ENCODE assay signal across 8 mouse cellular contexts in genomic region chr8:119412735-119413498, GRCm38 (mm10). TPM values are rescaled to one million over a fixed set of nuclear protein-coding genes. Genes with fewer than 3 reads are reported as not detected.
DNase-seq lines count a peak whose midpoint lies in the region; ATAC-seq and TF ChIP-seq lines count a peak whose summit lies in the region.

No protein-coding gene starts in this region.

- H3K9ac ChIP-seq in MEL (ENCODE audit: control insufficient read depth, low read depth, low read length, poor library complexity, severe bottlenecking), result peak overlapping the region; percentile 64
- H3K9ac ChIP-seq in forebrain, embryonic 13.5 days, result peak overlapping the region; percentile 61
- H3K9ac ChIP-seq in neural tube, embryonic 15.5 days (replicated peaks), result 0 out of 2 replicates have a peak overlapping the region, but pooled peaks have one; percentile 40

- TF ChIP-seq RAD21 in MEL (IDR thresholded peaks at IDR 0.05; ENCODE audit: low read depth, low read length), result peak; percentile 83

- peak overlapping the region; percentile 55 for H3K4me2 ChIP-seq in forebrain, embryonic 13.5 days
- peak overlapping the region; percentile 51 for H3K4me2 ChIP-seq in neural tube, embryonic 15.5 days

- no peak overlapping the region for H3K27ac ChIP-seq in MEL (ENCODE audit: control insufficient read depth, low read depth, low read length)
- H3K27ac ChIP-seq in forebrain, embryonic 13.5 days, result no peak overlapping the region
- H3K27ac ChIP-seq in neural tube, embryonic 15.5 days (replicated peaks), result no peak overlapping the region
- no peak overlapping the region for H3K27ac ChIP-seq in thymus, adult 2 months (ENCODE audit: control insufficient read depth, insufficient read depth, low read length)

- DNase-seq in MEL (ENCODE audit: low read depth, low spot score), result peak; percentile 82
- peak; percentile 59 for DNase-seq in c-Kit-positive CD71-positive TER-119-positive erythroid progenitor cells, embryonic 14.5 days (ENCODE audit: low spot score)
- DNase-seq in heart, postnatal 10 days, result peak; percentile 81 to 87
- peak; percentile 72 to 88 for DNase-seq in layer of hippocampus, adult 18-20 months (ENCODE audit: low spot score in 2 of 2)
- DNase-seq in lung, adult 2 months, result peak; percentile 73
- DNase-seq in thymus, adult 2 months, result peak; percentile 82

- H3K36me3 ChIP-seq in MEL (ENCODE audit: control insufficient read depth in 1 of 2, insufficient read depth in 2 of 2, low read length in 2 of 2), result no peaks in the 10 kb centered on the region; a peak in 1 of 4 replicates
- peaks cover 36% of the 10 kb centered on the region for H3K36me3 ChIP-seq in forebrain, embryonic 13.5 days (ENCODE audit: poor library complexity, severe bottlenecking)
- peaks cover 34% of the 10 kb centered on the region for H3K36me3 ChIP-seq in neural tube, embryonic 15.5 days
- H3K36me3 ChIP-seq in thymus, adult 2 months (ENCODE audit: control insufficient read depth, insufficient read depth, low read length), result no peaks in the 10 kb centered on the region

- H3K4me1 ChIP-seq in MEL (ENCODE audit: control insufficient read depth in 1 of 2, insufficient read depth in 2 of 2, low read length in 2 of 2), result peaks cover 0 to 4% of the 10 kb centered on the region in 2 experiments; a peak in 1 of 4 replicates
- H3K4me1 ChIP-seq in forebrain, embryonic 13.5 days, result peaks cover 4% of the 10 kb centered on the region; the same call in 1 of the 2 replicates
- peaks cover 3% of the 10 kb centered on the region; the same call in 1 of the 2 replicates for H3K4me1 ChIP-seq in lung, adult 2 months (ENCODE audit: control insufficient read depth, insufficient read depth, low read length)
- peaks cover 4% of the 10 kb centered on the region for H3K4me1 ChIP-seq in neural tube, embryonic 15.5 days
- H3K4me1 ChIP-seq in thymus, adult 2 months (replicated peaks; ENCODE audit: control insufficient read depth, insufficient read depth, low read length), result peaks cover 23% of the 10 kb centered on the region

- ATAC-seq in forebrain, embryonic 13.5 days, result peak; percentile 84
- peak; percentile 74 for ATAC-seq in neural tube, embryonic 15.5 days (ENCODE audit: low FRiP score)

- H3K79me2 ChIP-seq in MEL (ENCODE audit: control insufficient read depth, insufficient read depth, low read length, poor library complexity), result no peaks in the 10 kb centered on the region

- no peak for TF ChIP-seq POLR2A in MEL (IDR thresholded peaks at IDR 0.05; ENCODE audit: control insufficient read depth in 1 of 2, insufficient read depth in 1 of 2, low read depth in 1 of 2, low read length in 2 of 2, poor library complexity in 1 of 2)
- no peak for TF ChIP-seq POLR2A in lung, adult 2 months (IDR thresholded peaks at IDR 0.05; ENCODE audit: borderline replicate concordance, extremely low read depth, low read depth, low read length)
- no peak for TF ChIP-seq POLR2A in thymus, adult 2 months (IDR thresholded peaks at IDR 0.05; ENCODE audit: control insufficient read depth, extremely low read depth, insufficient read depth, low read length, poor library complexity)

- H3K4me3 ChIP-seq in MEL (ENCODE audit: control insufficient read depth in 1 of 2, insufficient read depth in 1 of 2, low read depth in 2 of 2, low read length in 2 of 2), result peak overlapping the region; percentile 49 to 51; a peak in 3 of 4 replicates
- peak overlapping the region; percentile 21; the same call in 1 of the 2 replicates for H3K4me3 ChIP-seq in forebrain, embryonic 13.5 days
- H3K4me3 ChIP-seq in lung, adult 2 months (replicated peaks; ENCODE audit: extremely low read depth, low read depth, low read length), result peak overlapping the region; percentile 15
- H3K4me3 ChIP-seq in neural tube, embryonic 15.5 days (replicated peaks), result no peak overlapping the region
- no peak overlapping the region for H3K4me3 ChIP-seq in thymus, adult 2 months (ENCODE audit: control insufficient read depth, insufficient read depth, low read length)

- 7% methylated on average over 18 of the region's 18 CpGs for WGBS in forebrain, embryonic 13.5 days
- WGBS in lung, adult 2 months, result 16% methylated on average over 18 of the region's 18 CpGs
- 11% methylated on average over 18 of the region's 18 CpGs for WGBS in neural tube, embryonic 15.5 days
- 23% methylated on average over 18 of the region's 18 CpGs for whole genome bisulfite sequencing in thymus, adult 2 months

- TF ChIP-seq EP300 in MEL (IDR thresholded peaks at IDR 0.05; ENCODE audit: low read depth in 1 of 2, low read length in 2 of 2), result no peak

- peak; percentile 79 to 98 (median 90) for TF ChIP-seq CTCF in MEL (IDR thresholded peaks at IDR 0.05 in 2 of 3, conservative IDR thresholded peaks at IDR 0.05 in 1 of 3; ENCODE audit: control insufficient read depth in 1 of 3, insufficient read depth in 1 of 3, low read depth in 2 of 3, low read length in 3 of 3, poor library complexity in 1 of 3, severe bottlenecking in 1 of 3)
- peak; percentile 97 for TF ChIP-seq CTCF in lung, adult 2 months (IDR thresholded peaks at IDR 0.05; ENCODE audit: insufficient read depth, low read length)
- TF ChIP-seq CTCF in thymus, adult 2 months (IDR thresholded peaks at IDR 0.05; ENCODE audit: borderline replicate concordance, control insufficient read depth, extremely low read depth, insufficient read depth, low read length, poor library complexity), result peak; percentile 97

- no peaks in the 10 kb centered on the region for H3K27me3 ChIP-seq in MEL (ENCODE audit: control insufficient read depth in 1 of 2, insufficient read depth in 2 of 2, low read length in 2 of 2)
- peaks cover 3% of the 10 kb centered on the region; the same call in 1 of the 2 replicates for H3K27me3 ChIP-seq in forebrain, embryonic 13.5 days
- 0 out of 2 replicates have a peak, but pooled peaks cover 2% of the 10 kb centered on the region for H3K27me3 ChIP-seq in neural tube, embryonic 15.5 days (replicated peaks)
- H3K27me3 ChIP-seq in thymus, adult 2 months (ENCODE audit: control insufficient read depth, insufficient read depth, low read length), result no peaks in the 10 kb centered on the region

- H3K9me3 ChIP-seq in MEL (replicated peaks; ENCODE audit: insufficient read depth, low read length), result no peaks in the 10 kb centered on the region
- H3K9me3 ChIP-seq in forebrain, embryonic 13.5 days (replicated peaks), result no peaks in the 10 kb centered on the region
- H3K9me3 ChIP-seq in neural tube, embryonic 15.5 days (replicated peaks), result no peaks in the 10 kb centered on the region

- intact Hi-C loops in heart, postnatal 10 days (cut with DNase I), result loop anchor here (1.0 to 10.0 kb wide), 4 partner anchors 28 to 262 kb away; partner anchors contain the start of gene Taf1c

TF ChIP-seq in MEL, 35 proteins besides CTCF, POLR2A, EP300 and RAD21:
- TF ChIP-seq CHD1 (IDR thresholded peaks at IDR 0.05; ENCODE audit: low read depth, low read length), result no peak
- peak; percentile 95 for TF ChIP-seq SMC3 (IDR thresholded peaks at IDR 0.05; ENCODE audit: low read depth, low read length)
- peak; percentile 63 for TF ChIP-seq ZC3H11A (IDR thresholded peaks at IDR 0.05; ENCODE audit: low read depth, low read length)
- TF ChIP-seq TCF12 (IDR thresholded peaks at IDR 0.05; ENCODE audit: low read depth, low read length), result no peak
- peak; percentile 67; the same call in 1 of the 2 replicates for TF ChIP-seq MAZ (IDR thresholded peaks at IDR 0.05; ENCODE audit: low read depth, low read length)

RNA-seq across cellular contexts. Expression of gene Mlycd, which starts 18.2 kb away (rescaled TPM):
- 5.8 and 7.2 TPM in 2 replicates for total RNA-seq in MEL (2012; rRNA removed)
- polyA plus RNA-seq in MEL (2012; ENCODE audit: insufficient read depth in 1 of 2, insufficient read length in 2 of 2, low read depth in 1 of 2, low replicate concordance in 2 of 2, missing spikeins in 1 of 2), result 10 to 100 TPM in 1 of 2 experiments, not detected in 1; 13.2 TPM
- 11.0 and 11.1 TPM in 2 replicates for polyA plus RNA-seq in forebrain, embryonic 13.5 days (2015; fragmentation: Nextera tagmentation; extraction: Ambion mirVana)
- total RNA-seq in heart, postnatal 10 days (2021), result 100 to 1,000 TPM in 1 of 2 experiments, 10 to 100 TPM in 1; 98.4 to 115 TPM
- total RNA-seq in layer of hippocampus, adult 18-20 months (2021), result 10 to 100 TPM; 28.2 to 28.7 TPM
- polyA plus RNA-seq in lung, adult 2 months (2012; rRNA removed), result 26.9 and 32.0 TPM in 2 replicates
- 15.8 and 16.0 TPM in 2 replicates for polyA plus RNA-seq in neural tube, embryonic 15.5 days (2015; fragmentation: Nextera tagmentation; extraction: Ambion mirVana)
- polyA plus RNA-seq in thymus, adult 2 months (2012; rRNA removed), result 20.7 and 22.1 TPM in 2 replicates

RNA-seq across cellular contexts. Expression of gene Osgin1, which starts 21.0 kb away (rescaled TPM):
- 0.08 TPM in 1 of 2 replicates, not detected in the other for total RNA-seq in MEL (2012; rRNA removed)
- under 1 TPM in 1 of 2 experiments, not detected in 1; 0.84 TPM for polyA plus RNA-seq in MEL (2012; ENCODE audit: insufficient read depth in 1 of 2, insufficient read length in 2 of 2, low read depth in 1 of 2, low replicate concordance in 2 of 2, missing spikeins in 1 of 2)
- 0.14 and 0.37 TPM in 2 replicates for polyA plus RNA-seq in forebrain, embryonic 13.5 days (2015; fragmentation: Nextera tagmentation; extraction: Ambion mirVana)
- total RNA-seq in heart, postnatal 10 days (2021), result 1 to 10 TPM in 1 of 2 experiments, under 1 TPM in 1; 0.98 to 2.0 TPM
- total RNA-seq in layer of hippocampus, adult 18-20 months (2021), result under 1 TPM; 0.58 to 0.67 TPM
- polyA plus RNA-seq in lung, adult 2 months (2012; rRNA removed), result 48.8 and 57.9 TPM in 2 replicates
- polyA plus RNA-seq in neural tube, embryonic 15.5 days (2015; fragmentation: Nextera tagmentation; extraction: Ambion mirVana), result 0.35 and 0.82 TPM in 2 replicates
- polyA plus RNA-seq in thymus, adult 2 months (2012; rRNA removed), result 7.7 and 7.8 TPM in 2 replicates

RNA-seq across cellular contexts. Expression of gene Necab2, which starts 33.6 kb away (rescaled TPM):
- not detected in 2 replicates for total RNA-seq in MEL (2012; rRNA removed)
- under 1 TPM in 1 of 2 experiments, not detected in 1; 0.06 TPM for polyA plus RNA-seq in MEL (2012; ENCODE audit: insufficient read depth in 1 of 2, insufficient read length in 2 of 2, low read depth in 1 of 2, low replicate concordance in 2 of 2, missing spikeins in 1 of 2)
- polyA plus RNA-seq in forebrain, embryonic 13.5 days (2015; fragmentation: Nextera tagmentation; extraction: Ambion mirVana), result 13.3 and 15.3 TPM in 2 replicates
- not detected for total RNA-seq in heart, postnatal 10 days (2021)
- total RNA-seq in layer of hippocampus, adult 18-20 months (2021), result 100 to 1,000 TPM; 124 to 125 TPM
- polyA plus RNA-seq in lung, adult 2 months (2012; rRNA removed), result 0.63 and 1.0 TPM in 2 replicates
- 35.3 and 45.3 TPM in 2 replicates for polyA plus RNA-seq in neural tube, embryonic 15.5 days (2015; fragmentation: Nextera tagmentation; extraction: Ambion mirVana)
- 0.06 and 0.12 TPM in 2 replicates for polyA plus RNA-seq in thymus, adult 2 months (2012; rRNA removed)

Comparison
In these comparisons a context has a peak if more than half of its experiments do, and no peak if none do; other contexts are left out.
1. H3K4me3 ChIP-seq: peak in MEL (2 of 2), forebrain, embryonic 13.5 days (single experiment) and lung, adult 2 months (single experiment); none in neural tube, embryonic 15.5 days (single experiment) and thymus, adult 2 months (single experiment).
2. Peak in every context shown above with its lines, with median percentiles within 50 percentile points of each other: DNase-seq, H3K9ac ChIP-seq and CTCF ChIP-seq.